Mouse (Mus musculus) R1 (cell line): Measurements from ENCODE around the gene Prkcg.
A peak's percentile ranks its signal among the peaks of the same experiment; 100 is the strongest.

ENCODE experiments used
- DNase-seq: peaks from one replicate; pipeline ENCODE4 v3.0.0-alpha.2; 2018; ENCODE audit warnings: low read depth, low spot score

The Prkcg gene

DNA sequence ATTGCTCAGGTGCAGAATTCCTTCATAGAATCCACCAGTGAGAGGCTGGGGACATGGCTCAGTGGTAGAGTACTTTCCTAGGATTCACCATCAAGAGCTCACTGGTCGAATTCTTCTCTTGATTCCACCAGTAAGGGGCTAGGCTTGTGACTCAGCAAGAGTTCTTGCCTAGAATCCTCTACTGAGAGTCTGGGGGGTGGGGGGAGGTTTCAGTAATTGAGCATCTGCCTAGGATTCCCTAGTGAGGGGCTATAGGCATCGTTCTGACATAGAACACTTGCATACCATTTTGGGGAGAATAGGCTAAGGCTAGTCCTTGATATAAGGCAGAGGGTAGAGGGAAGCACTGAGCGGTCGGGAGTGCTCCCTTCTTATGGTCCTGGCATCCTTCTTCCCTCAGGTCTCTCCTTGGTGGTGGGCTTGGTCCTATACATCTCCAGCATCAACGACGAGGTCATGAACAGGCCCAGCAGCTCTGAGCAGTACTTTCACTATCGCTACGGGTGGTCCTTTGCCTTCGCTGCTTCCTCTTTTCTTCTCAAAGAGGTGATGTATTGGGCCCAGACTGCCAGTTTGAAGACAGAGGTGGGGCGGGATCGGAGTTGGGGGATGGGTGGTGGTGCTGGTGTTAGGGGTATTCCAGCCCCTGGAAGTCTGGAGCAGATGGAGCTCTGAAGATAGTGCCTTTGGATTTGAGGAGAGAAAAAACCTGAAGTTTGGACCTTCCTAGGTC is 76.7 kb downstream of the Prkcg start:
- DNase-seq: peak; percentile 87

DNA sequence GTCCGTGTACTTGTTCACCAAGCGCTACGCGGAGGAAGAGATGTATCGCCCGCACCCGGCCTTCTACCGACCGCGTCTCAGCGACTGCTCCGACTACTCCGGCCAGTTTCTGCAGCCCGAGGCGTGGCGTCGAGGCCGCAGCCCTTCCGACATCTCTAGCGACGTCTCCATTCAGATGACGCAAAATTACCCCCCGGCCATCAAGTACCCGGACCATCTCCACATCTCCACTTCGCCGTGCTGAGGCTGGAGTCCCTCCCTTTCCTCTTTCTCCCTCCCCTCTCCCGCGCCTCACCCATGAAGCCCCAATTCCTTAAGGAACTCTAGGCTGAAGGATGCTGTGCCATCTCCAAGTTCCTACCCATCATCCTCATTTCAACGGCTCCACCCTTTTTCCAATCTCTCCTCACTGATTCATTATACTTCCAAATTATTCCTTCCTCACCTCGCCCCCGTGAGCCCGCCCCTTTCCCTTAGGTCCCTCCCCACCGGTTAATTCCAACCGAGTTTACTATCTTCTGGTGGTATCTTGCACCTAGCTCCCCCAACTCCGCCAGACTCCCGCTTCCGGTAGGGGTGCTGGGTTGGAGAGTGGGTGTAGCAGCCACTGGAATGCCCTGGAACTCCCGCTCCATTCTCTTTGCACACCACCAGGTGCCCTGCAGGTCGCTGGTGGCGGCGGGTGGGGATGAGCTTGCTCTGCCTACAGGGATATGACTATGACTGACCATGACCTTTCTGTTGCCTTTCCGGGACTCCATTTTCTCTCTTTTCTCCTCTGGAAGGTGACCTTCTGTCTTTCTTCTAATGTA is 77.9 kb downstream of the Prkcg start:
- peak; percentile 96 for DNase-seq

DNA sequence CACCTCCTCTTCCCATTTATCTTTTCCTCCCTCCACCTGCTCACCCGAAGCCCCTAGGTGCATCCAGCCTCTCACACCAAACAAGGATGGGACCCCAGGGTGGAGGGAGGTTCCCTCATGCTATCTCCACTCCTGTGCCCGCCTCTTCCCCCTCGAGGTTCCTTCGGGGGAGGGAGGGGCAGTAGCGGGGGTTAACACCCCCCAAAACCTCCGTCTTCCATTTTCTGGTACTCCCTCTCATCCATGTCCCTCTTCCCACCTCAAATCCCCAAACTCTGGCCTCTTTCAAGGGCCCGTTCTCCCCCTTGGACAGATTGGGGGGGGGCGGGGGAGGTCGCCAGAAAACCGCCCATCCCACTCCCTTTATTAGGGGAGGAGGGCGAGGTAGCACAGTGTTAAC is 78.6 kb downstream of the Prkcg start:
- peak; percentile 85 for DNase-seq

DNA sequence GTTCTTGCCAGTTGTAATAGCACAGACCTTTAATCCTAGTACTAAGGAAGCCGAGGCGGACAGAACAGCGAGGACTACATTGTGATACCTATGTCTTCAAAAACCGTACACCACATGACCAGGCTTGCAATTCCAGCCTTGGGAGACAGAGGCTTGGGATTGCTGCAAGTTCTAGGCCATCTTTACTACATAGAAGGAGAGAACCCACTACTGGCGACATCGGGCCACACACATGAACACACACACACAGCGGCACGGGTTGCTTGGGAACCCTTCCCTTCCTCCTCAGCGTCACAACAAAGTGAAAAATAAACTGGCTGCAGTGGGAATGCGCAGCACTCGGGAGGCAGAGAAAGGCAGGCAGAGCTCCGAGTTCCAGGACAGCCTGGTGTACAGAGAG is 79.3 kb downstream of the Prkcg start:
- peak; percentile 79 for DNase-seq

DNA sequence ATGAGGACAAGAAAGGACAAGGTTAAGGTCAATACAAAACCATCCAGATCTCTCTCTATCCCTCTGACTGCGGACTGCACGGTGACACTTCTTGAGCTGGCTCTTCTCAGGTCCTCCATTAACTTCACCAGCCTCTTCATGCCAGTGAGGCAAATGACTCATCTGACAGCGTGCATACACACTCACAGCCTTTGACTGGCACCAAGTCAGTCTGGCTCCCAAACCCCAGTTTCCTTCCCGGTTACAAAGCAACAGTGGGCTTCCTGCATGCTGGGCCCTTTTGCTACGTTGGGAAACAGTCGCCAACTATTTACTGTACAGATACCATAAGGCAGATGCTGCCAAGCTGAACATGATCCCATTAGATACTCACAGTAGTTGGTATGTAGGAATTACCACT is 80.2 kb downstream of the Prkcg start:
- DNase-seq: no peak

DNA sequence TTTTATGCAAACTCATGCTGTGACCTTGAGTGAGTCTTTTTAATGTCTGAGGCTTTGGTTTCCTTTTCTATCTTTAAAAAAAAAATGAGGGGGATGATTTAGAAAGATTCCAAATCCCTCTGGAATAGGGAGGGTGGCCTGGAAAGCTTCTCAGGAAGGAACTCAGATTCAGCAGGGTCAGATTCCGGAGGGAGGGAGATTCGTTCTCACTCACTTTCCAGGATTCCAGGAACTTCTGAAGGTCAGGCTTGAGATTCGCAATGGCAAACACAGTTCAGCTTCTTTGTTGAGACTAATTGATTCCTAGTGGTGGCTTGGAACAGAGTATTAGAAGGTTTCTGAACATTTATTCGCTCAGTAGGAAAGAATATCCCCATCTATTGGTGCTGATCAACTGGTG is 81.4 kb downstream of the Prkcg start:
- peak; percentile 85 for DNase-seq

DNA sequence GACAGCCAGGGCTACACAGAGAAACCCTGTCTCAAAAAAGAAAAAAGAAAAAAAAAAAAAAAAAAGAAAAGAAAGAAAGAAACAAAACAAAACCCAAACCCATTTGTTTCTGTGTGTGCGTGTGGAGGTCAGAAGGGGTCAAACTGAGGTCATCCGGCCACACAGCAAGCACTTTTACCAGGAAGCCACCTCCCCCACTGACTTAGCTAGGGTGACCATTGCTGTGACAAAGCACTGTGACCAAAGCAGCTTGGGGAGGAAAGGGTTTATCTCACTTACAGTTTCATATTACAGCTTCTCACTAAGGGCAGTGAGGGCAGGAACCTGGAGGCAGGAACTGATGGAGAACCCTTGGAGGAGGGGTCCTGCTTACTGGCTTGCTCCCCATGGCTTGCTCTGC is 83.4 kb downstream of the Prkcg start:
- peak; percentile 89 for DNase-seq

DNA sequence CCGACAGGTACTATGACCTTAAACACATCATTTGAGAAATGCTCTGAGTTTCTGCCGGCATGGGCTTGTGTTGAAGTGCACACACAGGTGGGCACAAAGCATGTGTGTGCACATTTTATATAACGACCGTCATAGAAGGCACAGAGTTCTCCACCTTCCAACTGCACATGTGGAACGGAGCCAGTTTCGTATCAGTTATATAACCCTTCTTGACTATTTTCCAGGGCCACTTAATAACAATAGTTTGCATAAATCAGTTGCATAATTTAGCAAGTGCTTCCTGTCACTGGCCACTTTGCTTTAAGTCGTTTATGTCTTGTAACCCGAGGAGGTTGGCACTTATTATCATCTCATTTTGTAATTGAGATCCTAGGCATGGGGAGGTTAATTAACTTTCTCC is 84.8 kb downstream of the Prkcg start:
- DNase-seq: no peak

DNA sequence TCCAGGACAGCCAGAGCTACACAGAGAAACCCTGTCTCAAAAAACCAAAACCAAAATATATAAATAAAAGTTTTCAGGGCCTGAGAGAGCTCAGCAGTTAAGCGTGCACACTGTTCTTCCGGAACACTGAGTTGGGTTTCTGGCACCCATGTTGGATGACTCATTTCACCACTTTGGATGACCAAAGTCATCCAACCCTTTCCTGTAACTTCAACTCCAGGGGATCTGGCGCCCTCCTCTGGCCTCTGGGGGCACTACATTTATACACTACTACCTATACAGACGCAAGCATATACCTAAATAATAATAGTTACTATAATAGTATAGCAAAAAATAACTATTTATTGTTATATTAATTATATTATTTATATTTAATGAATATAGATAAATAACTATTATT is 87.9 kb downstream of the Prkcg start:
- peak; percentile 80 for DNase-seq
